Mouse (Mus musculus) embryonic facial prominence, embryonic 15.5 days (tissue): ENCODE measurements around the gene Tln2. TPM values are rescaled to one million over a fixed set of nuclear protein-coding genes. Genes with fewer than 3 reads are reported as not detected.

ENCODE experiments used
- ATAC-seq: fragments of 200-750 bp; cut with Nextera tagmentation; 2 replicates; pipeline ENCODE4 v1.8.0; 2017; ENCODE audit warnings: low read depth, moderate TSS enrichment; ENCODE audit not compliant: insufficient number of reproducible peaks, low FRiP score, low TSS enrichment
- H3K27ac ChIP-seq: fragments of 300-500 bp; sonication (generic); replicated peaks from 2 replicates; pipeline ENCODE4 v1.5.1; 2015; ENCODE audit warnings: mild to moderate bottlenecking, inconsistent platforms
- H3K27me3 ChIP-seq: fragments of 300-500 bp; sonication (generic); 2 replicates; pipeline ENCODE4 v1.6.1; 2015; ENCODE audit warnings: inconsistent platforms
- H3K36me3 ChIP-seq: fragments of 300-500 bp; sonication (generic); 2 replicates; pipeline ENCODE4 v1.6.1; 2015; ENCODE audit warnings: mild to moderate bottlenecking, inconsistent platforms
- H3K4me1 ChIP-seq: fragments of 300-500 bp; sonication (generic); 2 replicates; pipeline ENCODE4 v1.6.1; 2015; ENCODE audit warnings: inconsistent platforms
- H3K4me2 ChIP-seq: fragments of 300-500 bp; sonication (generic); replicated peaks from 2 replicates; pipeline ENCODE4 v1.6.1; 2015; ENCODE audit warnings: mild to moderate bottlenecking, inconsistent platforms
- H3K4me3 ChIP-seq: fragments of 300-500 bp; sonication (generic); replicated peaks from 2 replicates; pipeline ENCODE4 v1.5.1; 2015; ENCODE audit warnings: mild to moderate bottlenecking, inconsistent platforms
- H3K9ac ChIP-seq: fragments of 300-500 bp; sonication (generic); 2 replicates; pipeline ENCODE4 v1.6.1; 2015; ENCODE audit warnings: inconsistent platforms
- H3K9me3 ChIP-seq: fragments of 300-500 bp; sonication (generic); replicated peaks from 2 replicates; pipeline ENCODE4 v1.6.1; 2016; ENCODE audit warnings: inconsistent platforms
- WGBS: fragments of 180-500 bp; shearing (Covaris S2); methylation state at CpG from one replicate; pipeline ENCODE4 v1.1.7; 2015; 5-methylcytosine and 5-hydroxymethylcytosine counted together
- polyA plus RNA-seq: library from polyadenylated mRNA; unstranded; fragments of >200 nt; fragmentation: Nextera tagmentation; extraction: Ambion mirVana; gene quantifications from 2 replicates; pipeline ENCODE4 v1.2.1, GENCODE M21; 2015

Gene Tln2
- polyA plus RNA-seq, 1 experiment from 2014 or later, result 33.9 TPM

- Histone ChIP-seq H3K27me3 (no peaks in the 10 kb centered on the region), H3K27ac (no peak overlapping the region), H3K9ac (no peak overlapping the region), H3K4me1 (no peaks in the 10 kb centered on the region), H3K36me3 (peaks cover 5% of the 10 kb centered on the region; the same call in 1 of the 2 replicates), H3K9me3 (no peaks in the 10 kb centered on the region), H3K4me2 (no peak overlapping the region), H3K4me3 (no peak overlapping the region)
- WGBS, result 89% methylated on average over 14 of the region's 14 CpGs
- no peak for ATAC-seq
Observed at GRCm38 (mm10) chr9:67354356-67354755, 205.1 kb downstream of the Tln2 start.

- 69% methylated on average over 7 of the region's 7 CpGs for WGBS
- H3K27me3 ChIP-seq, result no peaks in the 10 kb centered on the region
- ATAC-seq, result no peak
- 0 out of 2 replicates have a peak, but pooled peaks cover 5% of the 10 kb centered on the region for H3K36me3 ChIP-seq
- H3K9ac ChIP-seq, result no peak overlapping the region
- no peaks in the 10 kb centered on the region for H3K4me1 ChIP-seq
- H3K4me2 ChIP-seq, result no peak overlapping the region
- no peak overlapping the region for H3K4me3 ChIP-seq
- H3K27ac ChIP-seq, result no peak overlapping the region
- H3K9me3 ChIP-seq, result no peaks in the 10 kb centered on the region
Observed at GRCm38 (mm10) chr9:67353365-67353764, 206.1 kb downstream of the Tln2 start.

GRCm38 (mm10) chr9:67348983-67349382 lies 210.5 kb downstream of the Tln2 start:
- Histone ChIP-seq H3K27ac (no peak overlapping the region), H3K9ac (no peak overlapping the region), H3K4me1 (no peaks in the 10 kb centered on the region), H3K27me3 (no peaks in the 10 kb centered on the region), H3K4me3 (no peak overlapping the region), H3K4me2 (no peak overlapping the region), H3K9me3 (no peaks in the 10 kb centered on the region), H3K36me3 (peaks cover 11% of the 10 kb centered on the region)
- 78% methylated on average over 7 of the region's 7 CpGs for WGBS
- ATAC-seq, result no peak

GRCm38 (mm10) chr9:67347184-67347583 lies 212.3 kb downstream of the Tln2 start:
- WGBS, result 96% methylated on average over 5 of the region's 5 CpGs
- Histone ChIP-seq H3K9me3 (no peaks in the 10 kb centered on the region), H3K4me1 (no peaks in the 10 kb centered on the region), H3K4me2 (no peak overlapping the region), H3K4me3 (no peak overlapping the region), H3K36me3 (peaks cover 16% of the 10 kb centered on the region), H3K27me3 (no peaks in the 10 kb centered on the region), H3K27ac (no peak overlapping the region), H3K9ac (no peak overlapping the region)
- ATAC-seq, result no peak

- H3K4me2 ChIP-seq, result no peak overlapping the region
- no peak overlapping the region for H3K27ac ChIP-seq
- ATAC-seq, result no peak
- H3K9ac ChIP-seq, result no peak overlapping the region
- H3K4me1 ChIP-seq, result no peaks in the 10 kb centered on the region
- no peaks in the 10 kb centered on the region for H3K27me3 ChIP-seq
- 79% methylated on average over 3 of the region's 3 CpGs for WGBS
- H3K36me3 ChIP-seq, result no peaks in the 10 kb centered on the region
- no peaks in the 10 kb centered on the region for H3K9me3 ChIP-seq
- no peak overlapping the region for H3K4me3 ChIP-seq
Observed at GRCm38 (mm10) chr9:67331281-67331680, 228.2 kb downstream of the Tln2 start.

- no peak overlapping the region for H3K4me2 ChIP-seq
- no peaks in the 10 kb centered on the region for H3K27me3 ChIP-seq
- WGBS, result 61% methylated on average over 3 of the region's 3 CpGs
- H3K9ac ChIP-seq, result no peak overlapping the region
- H3K27ac ChIP-seq, result no peak overlapping the region
- no peak for ATAC-seq
- no peaks in the 10 kb centered on the region for H3K9me3 ChIP-seq
- no peaks in the 10 kb centered on the region for H3K4me1 ChIP-seq
- no peak overlapping the region for H3K4me3 ChIP-seq
- H3K36me3 ChIP-seq, result no peaks in the 10 kb centered on the region
Observed at GRCm38 (mm10) chr9:67328451-67328850, 231.1 kb downstream of the Tln2 start.

GRCm38 (mm10) chr9:67321886-67322285 lies 237.6 kb downstream of the Tln2 start:
- no peak overlapping the region for H3K9ac ChIP-seq
- no peak for ATAC-seq
- H3K36me3 ChIP-seq, result 0 out of 2 replicates have a peak, but pooled peaks cover 2% of the 10 kb centered on the region
- H3K27me3 ChIP-seq, result no peaks in the 10 kb centered on the region
- no peak overlapping the region for H3K27ac ChIP-seq
- H3K9me3 ChIP-seq, result no peaks in the 10 kb centered on the region
- H3K4me1 ChIP-seq, result no peaks in the 10 kb centered on the region
- H3K4me2 ChIP-seq, result no peak overlapping the region
- WGBS, result 89% methylated on average over 6 of the region's 6 CpGs
- H3K4me3 ChIP-seq, result no peak overlapping the region

- ATAC-seq, result no peak
- H3K36me3 ChIP-seq, result 0 out of 2 replicates have a peak, but pooled peaks cover 8% of the 10 kb centered on the region
- no peak overlapping the region for H3K27ac ChIP-seq
- H3K4me1 ChIP-seq, result no peaks in the 10 kb centered on the region
- no peaks in the 10 kb centered on the region for H3K9me3 ChIP-seq
- no peak overlapping the region for H3K4me3 ChIP-seq
- H3K4me2 ChIP-seq, result no peak overlapping the region
- no peaks in the 10 kb centered on the region for H3K27me3 ChIP-seq
- H3K9ac ChIP-seq, result no peak overlapping the region
- 6% methylated on average over 3 of the region's 3 CpGs for WGBS
Observed at GRCm38 (mm10) chr9:67315356-67315755, 244.1 kb downstream of the Tln2 start.

- Histone ChIP-seq H3K27ac (no peak overlapping the region), H3K9me3 (no peaks in the 10 kb centered on the region), H3K36me3 (peaks cover 16% of the 10 kb centered on the region; the same call in 1 of the 2 replicates), H3K27me3 (no peaks in the 10 kb centered on the region), H3K4me2 (no peak overlapping the region), H3K4me3 (no peak overlapping the region), H3K9ac (no peak overlapping the region), H3K4me1 (0 out of 2 replicates have a peak, but pooled peaks cover 1% of the 10 kb centered on the region)
- WGBS, result 67% methylated on average over 6 of the region's 6 CpGs
- no peak for ATAC-seq
Observed at GRCm38 (mm10) chr9:67304992-67305391, 254.5 kb downstream of the Tln2 start.

GRCm38 (mm10) chr9:67303986-67304385 lies 255.5 kb downstream of the Tln2 start:
- Histone ChIP-seq H3K27me3 (no peaks in the 10 kb centered on the region), H3K9me3 (no peaks in the 10 kb centered on the region), H3K4me1 (0 out of 2 replicates have a peak, but pooled peaks cover 7% of the 10 kb centered on the region), H3K36me3 (peaks cover 13% of the 10 kb centered on the region; the same call in 1 of the 2 replicates), H3K27ac (no peak overlapping the region), H3K4me2 (no peak overlapping the region), H3K4me3 (no peak overlapping the region), H3K9ac (no peak overlapping the region)
- ATAC-seq, result no peak

- Histone ChIP-seq H3K9ac (no peak overlapping the region), H3K4me2 (no peak overlapping the region), H3K36me3 (peaks cover 13% of the 10 kb centered on the region; the same call in 1 of the 2 replicates), H3K27ac (no peak overlapping the region), H3K9me3 (no peaks in the 10 kb centered on the region), H3K4me3 (no peak overlapping the region), H3K4me1 (0 out of 2 replicates have a peak, but pooled peaks cover 10% of the 10 kb centered on the region), H3K27me3 (no peaks in the 10 kb centered on the region)
- no peak for ATAC-seq
Observed at GRCm38 (mm10) chr9:67303038-67303437, 256.5 kb downstream of the Tln2 start.

GRCm38 (mm10) chr9:67302386-67302989 lies 257.0 kb downstream of the Tln2 start:
- H3K4me1 ChIP-seq, result 0 out of 2 replicates have a peak, but pooled peaks cover 10% of the 10 kb centered on the region
- H3K9me3 ChIP-seq, result no peaks in the 10 kb centered on the region
- H3K27ac ChIP-seq, result no peak overlapping the region; the same call in 1 of the 2 replicates
- peaks cover 13% of the 10 kb centered on the region; the same call in 1 of the 2 replicates for H3K36me3 ChIP-seq
- H3K27me3 ChIP-seq, result no peaks in the 10 kb centered on the region
- no peak overlapping the region for H3K4me3 ChIP-seq
- WGBS, result 93% methylated on average over 10 of the region's 10 CpGs
- no peak overlapping the region for H3K4me2 ChIP-seq
- no peak overlapping the region for H3K9ac ChIP-seq
- no peak for ATAC-seq
